Mouse (Mus musculus): ENCODE data around the gene Them7.

DNA sequence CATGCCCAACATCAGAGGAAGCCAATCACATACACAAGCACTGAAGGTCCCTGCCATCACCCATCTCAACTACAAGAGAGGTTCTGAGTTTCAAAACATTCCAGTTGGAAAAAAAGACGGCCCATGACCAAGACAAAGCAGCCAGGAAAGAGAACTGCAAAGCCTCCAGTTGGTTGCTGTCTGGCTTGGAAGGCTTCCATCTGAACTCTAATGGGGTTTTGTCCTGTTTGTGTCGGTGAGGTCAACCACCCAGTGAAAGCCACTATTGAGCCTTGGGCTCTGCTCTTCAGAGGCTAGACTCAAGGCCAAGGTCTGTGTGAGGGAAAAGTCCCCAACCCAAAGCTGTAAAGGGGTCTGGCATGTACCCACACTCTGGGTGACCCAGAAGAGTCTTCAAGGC, 111.5 kb downstream of the Them7 start:
- TF ChIP-seq CTCF (IDR thresholded peaks at IDR 0.05; ENCODE audit: borderline replicate concordance, insufficient read depth, low read length), result no peak
- no peak for TF ChIP-seq POLR2A (IDR thresholded peaks at IDR 0.05; ENCODE audit: low read depth, low read length)

Measured in embryonic fibroblast, embryonic 13.5 days (primary cell).